Mouse (Mus musculus) layer of hippocampus, postnatal 36 days (tissue): ENCODE measurements around the gene Ergic2. TPM values are rescaled to one million over a fixed set of nuclear protein-coding genes. Genes with fewer than 3 reads are reported as not detected.
"Not testable (repeated sequence)": the region's sequence is repeated elsewhere in the genome, so short reads cannot be mapped to it uniquely, and the experiment has no call there.

Source experiments
- DNase-seq, 2 experiments: peaks; one replicate each; pipeline ENCODE4 v3.0.0; 2022
- total RNA-seq, 2 experiments: library from RNA; stranded (reverse); gene quantifications; 2 replicates each; pipeline ENCODE4 v1.2.3; 2021

The Ergic2 gene
- total RNA-seq, 2 experiments from 2014 or later = 71.8 to 73.4 TPM

- no peak for DNase-seq
Measured at GRCm38 (mm10) chr6:148207522-148207921, 4.7 kb downstream of the Ergic2 start.

- DNase-seq = no peak
Measured at GRCm38 (mm10) chr6:148205134-148205533, 7.0 kb downstream of the Ergic2 start.

GRCm38 (mm10) chr6:148199729-148200128 lies 12.4 kb downstream of the Ergic2 start:
- DNase-seq = no peak

GRCm38 (mm10) chr6:148199177-148199576 lies 13.0 kb downstream of the Ergic2 start:
- DNase-seq = no peak

GRCm38 (mm10) chr6:148193972-148194701 lies 18.0 kb downstream of the Ergic2 start:
- DNase-seq = no peak

- no peak for DNase-seq
Measured at GRCm38 (mm10) chr6:148185694-148186093, 26.5 kb downstream of the Ergic2 start.

DNA sequence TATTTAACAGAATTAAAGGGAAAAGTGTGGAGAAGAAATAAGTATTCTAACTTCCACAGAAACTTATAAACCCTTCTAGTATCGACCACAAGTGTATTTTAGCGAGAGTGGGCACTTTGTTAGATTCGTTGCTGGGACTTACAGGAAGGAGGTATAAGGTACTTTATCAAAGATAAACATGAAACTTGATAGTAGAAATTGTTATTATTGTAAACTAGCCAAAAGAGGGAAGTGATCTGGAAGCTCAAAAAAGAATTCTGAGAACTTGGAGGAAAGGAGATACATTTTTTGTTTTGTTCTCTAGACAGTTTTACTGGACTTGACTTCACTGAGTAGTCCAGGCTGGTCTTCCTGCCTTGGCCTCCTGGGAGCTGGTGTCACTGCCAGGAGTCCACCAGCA lies 39.3 kb downstream of the Ergic2 start:
- DNase-seq = no peak

- not testable (repeated sequence) for DNase-seq
Measured at GRCm38 (mm10) chr6:148152305-148152704, 59.9 kb downstream of the Ergic2 start.

- DNase-seq = no peak
Measured at GRCm38 (mm10) chr6:148142421-148142820, 69.8 kb downstream of the Ergic2 start.

DNA sequence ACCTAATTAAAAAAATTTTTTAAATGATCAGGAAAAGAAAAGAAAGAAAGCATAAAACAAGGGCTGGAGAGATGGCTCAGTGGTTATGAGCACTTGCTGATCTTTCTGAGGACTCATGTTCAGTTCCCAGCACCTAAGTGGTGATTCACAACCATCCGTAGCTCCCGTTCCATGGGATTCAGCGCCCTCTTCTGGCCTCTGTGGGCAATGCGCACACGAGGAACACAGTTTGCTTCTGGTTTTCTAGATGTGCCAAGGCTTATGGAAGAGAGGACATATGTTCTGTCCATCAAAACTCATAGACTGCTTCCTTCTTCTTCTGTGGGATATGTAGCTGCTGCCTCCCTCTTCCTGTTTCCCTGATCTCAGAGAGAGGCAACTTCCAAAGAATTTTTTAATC lies 70.3 kb downstream of the Ergic2 start:
- no peak for DNase-seq

GRCm38 (mm10) chr6:148139288-148139995 lies 72.7 kb downstream of the Ergic2 start:
- no peak for DNase-seq

DNA sequence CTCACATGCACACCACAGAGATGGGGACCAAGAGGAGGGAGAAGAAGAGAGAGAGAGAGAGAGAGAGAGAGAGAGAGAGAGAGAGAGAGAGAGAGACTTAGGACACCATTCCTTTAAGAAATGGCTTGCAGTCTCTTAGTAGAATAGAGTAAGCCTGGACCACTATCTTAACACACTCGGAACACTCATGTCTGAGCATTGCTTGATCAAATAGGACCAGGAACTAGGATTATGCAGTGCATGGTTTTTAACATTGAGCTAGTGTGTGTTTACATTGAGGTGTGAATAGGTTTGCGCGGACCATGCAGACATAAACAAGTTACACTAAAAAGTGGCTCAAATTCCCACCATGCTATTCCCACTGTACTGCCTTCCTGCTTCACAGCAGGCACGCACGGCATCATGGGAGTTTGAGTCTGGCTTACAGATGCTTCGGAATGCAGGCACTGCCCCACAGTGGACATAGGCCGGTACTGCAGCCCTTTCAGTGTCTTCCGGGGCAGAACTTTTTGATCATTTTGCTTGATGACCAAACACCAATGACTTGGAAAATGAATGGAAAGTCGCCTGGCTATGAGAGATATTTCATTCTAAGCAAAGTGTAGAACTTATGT lies 76.3 kb downstream of the Ergic2 start:
- DNase-seq = peak; percentile 68 to 75

DNA sequence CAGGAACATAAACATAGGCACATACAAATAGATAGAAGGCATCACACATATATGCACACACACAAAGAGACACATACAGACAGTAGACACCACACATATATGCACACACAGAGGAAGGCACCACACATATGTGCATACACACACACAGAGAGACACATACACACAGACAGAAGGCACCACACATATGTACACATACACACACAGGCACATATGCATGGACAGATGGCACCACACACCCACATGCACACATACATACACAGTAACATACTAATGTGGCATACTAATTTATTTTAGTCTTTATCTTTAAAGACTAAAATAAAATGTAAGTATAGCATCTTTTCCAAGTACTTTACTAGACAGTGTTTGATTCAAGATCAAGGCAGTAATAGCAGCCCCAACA lies 78.6 kb downstream of the Ergic2 start:
- no peak for DNase-seq

GRCm38 (mm10) chr6:148132314-148132713 lies 79.9 kb downstream of the Ergic2 start:
- no peak for DNase-seq

Other genes starting within 250 kb of the Ergic2 start
- 10 to 100 TPM; 14.3 to 16.1 TPM for gene Far2, start 165.1 kb downstream of the Ergic2 start, total RNA-seq
- 10 to 100 TPM; 36.9 to 43.8 TPM for gene Tmtc1, start 232.0 kb upstream of the Ergic2 start, total RNA-seq